In genomic region chr16:23112348-23112747, GRCm38 (mm10) we compare ENCODE assay signal across 22 mouse cellular contexts. TPM values are rescaled to one million over a fixed set of nuclear protein-coding genes. Genes with fewer than 3 reads are reported as not detected.
A peak's percentile ranks its signal among the peaks of the same experiment; 100 is the strongest.
DNase-seq lines count a peak whose midpoint lies in the region; ATAC-seq and TF ChIP-seq lines count a peak whose summit lies in the region.
"Had no signal": no experiment of that assay in that cellular context is flagged by ENCODE, and none has a peak within 500 bp of the region (broad histone marks: within the 10 kb centered on the region; RNA-seq: fewer than 3 reads in every experiment).

No protein-coding gene starts in this region.

- peak; percentile 54 for DNase-seq in midbrain, embryonic 11.5 days (ENCODE audit: low spot score, missing footprints)
- DNase-seq in midbrain, embryonic 14.5 days, result no peak
- no peak for DNase-seq in MEL (ENCODE audit: low read depth, low spot score)
- DNase-seq in adrenal gland, postnatal 14 days, result no peak
- DNase-seq in adrenal gland, postnatal 25 days, result no peak
- DNase-seq: adrenal gland, adult 2 months; cerebellum, adult 11 months; cerebellum, adult 8-10 months; cerebellum, postnatal 25 days; gastrocnemius, postnatal 36 days; kidney, adult 2 months had no signal

- no peaks in the 10 kb centered on the region for H3K27me3 ChIP-seq in intestine, embryonic 15.5 days (replicated peaks)
- no peaks in the 10 kb centered on the region for H3K27me3 ChIP-seq in intestine, postnatal 0 days (replicated peaks; ENCODE audit: control insufficient read depth, insufficient read depth, low read length)
- no peaks in the 10 kb centered on the region for H3K27me3 ChIP-seq in midbrain, embryonic 11.5 days (ENCODE audit: control insufficient read depth, insufficient read depth, low read length)
- no peaks in the 10 kb centered on the region for H3K27me3 ChIP-seq in midbrain, embryonic 14.5 days (ENCODE audit: control insufficient read depth, insufficient read depth, low read length)
- H3K27me3 ChIP-seq in MEL (ENCODE audit: control insufficient read depth in 1 of 2, insufficient read depth in 2 of 2, low read length in 2 of 2), result no peaks in the 10 kb centered on the region

- peaks cover 51% of the 10 kb centered on the region for H3K79me2 ChIP-seq in MEL (ENCODE audit: control insufficient read depth, insufficient read depth, low read length, poor library complexity)

- no peak overlapping the region for H3K27ac ChIP-seq in intestine, embryonic 15.5 days
- no peak overlapping the region for H3K27ac ChIP-seq in intestine, postnatal 0 days (ENCODE audit: low read depth, low read length)
- H3K27ac ChIP-seq in midbrain, embryonic 11.5 days (ENCODE audit: low read depth, low read length), result no peak overlapping the region
- no peak overlapping the region for H3K27ac ChIP-seq in midbrain, embryonic 14.5 days (replicated peaks; ENCODE audit: low read depth, low read length)
- H3K27ac ChIP-seq in MEL (ENCODE audit: control insufficient read depth, low read depth, low read length), result peak overlapping the region; percentile 68
- H3K27ac ChIP-seq: hindbrain, embryonic 10.5 days; hindbrain, embryonic 14.5 days had no signal

- ATAC-seq in intestine, embryonic 15.5 days, result no peak
- no peak for ATAC-seq in intestine, postnatal 0 days
- ATAC-seq in midbrain, embryonic 11.5 days (ENCODE audit: low FRiP score), result no peak
- ATAC-seq in midbrain, embryonic 14.5 days (ENCODE audit: low FRiP score, low TSS enrichment), result no peak
- ATAC-seq: forebrain, embryonic 14.5 days; inflammation-experienced regulatory T-cells, adult 6 months had no signal

- peak in 1 of 2 experiments; percentile 39; a peak in 1 of 4 replicates for TF ChIP-seq POLR2A in MEL (IDR thresholded peaks at IDR 0.05; ENCODE audit: control insufficient read depth in 1 of 2, insufficient read depth in 1 of 2, low read depth in 1 of 2, low read length in 2 of 2, poor library complexity in 1 of 2)

- TF ChIP-seq CTCF in intestine, postnatal 0 days (IDR thresholded peaks at IDR 0.05; ENCODE audit: low read depth), result no peak
- no peak for TF ChIP-seq CTCF in MEL (IDR thresholded peaks at IDR 0.05 in 2 of 3, conservative IDR thresholded peaks at IDR 0.05 in 1 of 3; ENCODE audit: control insufficient read depth in 1 of 3, insufficient read depth in 1 of 3, low read depth in 2 of 3, low read length in 3 of 3, poor library complexity in 1 of 3, severe bottlenecking in 1 of 3)

- no peaks in the 10 kb centered on the region for H3K9me3 ChIP-seq in intestine, embryonic 15.5 days
- no peaks in the 10 kb centered on the region for H3K9me3 ChIP-seq in intestine, postnatal 0 days (ENCODE audit: control insufficient read depth)
- H3K9me3 ChIP-seq in midbrain, embryonic 11.5 days (ENCODE audit: control insufficient read depth, low read length), result no peaks in the 10 kb centered on the region
- H3K9me3 ChIP-seq in midbrain, embryonic 14.5 days (ENCODE audit: control insufficient read depth, low read length), result no peaks in the 10 kb centered on the region
- no peaks in the 10 kb centered on the region for H3K9me3 ChIP-seq in MEL (replicated peaks; ENCODE audit: insufficient read depth, low read length)
- H3K9me3 ChIP-seq: hindbrain, embryonic 10.5 days had no signal

- H3K4me2 ChIP-seq in intestine, embryonic 15.5 days (replicated peaks), result 0 out of 2 replicates have a peak overlapping the region, but pooled peaks have one; percentile 31
- H3K4me2 ChIP-seq in intestine, postnatal 0 days (replicated peaks; ENCODE audit: low read depth), result no peak overlapping the region
- no peak overlapping the region for H3K4me2 ChIP-seq in midbrain, embryonic 11.5 days
- H3K4me2 ChIP-seq in midbrain, embryonic 14.5 days (ENCODE audit: low read length), result no peak overlapping the region
- H3K4me2 ChIP-seq: heart, embryonic 11.5 days; hindbrain, embryonic 14.5 days had no signal

- H3K9ac ChIP-seq in intestine, embryonic 15.5 days, result no peak overlapping the region
- no peak overlapping the region for H3K9ac ChIP-seq in intestine, postnatal 0 days (ENCODE audit: low read depth, low read length)
- H3K9ac ChIP-seq in midbrain, embryonic 11.5 days (ENCODE audit: low read length), result no peak overlapping the region
- H3K9ac ChIP-seq in midbrain, embryonic 14.5 days (replicated peaks; ENCODE audit: low read length), result no peak overlapping the region
- peak overlapping the region; percentile 80 for H3K9ac ChIP-seq in MEL (ENCODE audit: control insufficient read depth, low read depth, low read length, poor library complexity, severe bottlenecking)
- H3K9ac ChIP-seq: hindbrain, embryonic 14.5 days had no signal

- peaks cover 22% of the 10 kb centered on the region for H3K36me3 ChIP-seq in intestine, embryonic 15.5 days
- peaks cover 62% of the 10 kb centered on the region for H3K36me3 ChIP-seq in intestine, postnatal 0 days (ENCODE audit: control insufficient read depth, insufficient read depth)
- peaks cover 31% of the 10 kb centered on the region for H3K36me3 ChIP-seq in midbrain, embryonic 11.5 days (ENCODE audit: control insufficient read depth, insufficient read depth, low read length)
- H3K36me3 ChIP-seq in midbrain, embryonic 14.5 days (ENCODE audit: control insufficient read depth, insufficient read depth, low read length), result peaks cover 75% of the 10 kb centered on the region
- peaks cover 15 to 26% of the 10 kb centered on the region in 2 experiments for H3K36me3 ChIP-seq in MEL (ENCODE audit: control insufficient read depth in 1 of 2, insufficient read depth in 2 of 2, low read length in 2 of 2)

- TF ChIP-seq EP300 in MEL (IDR thresholded peaks at IDR 0.05; ENCODE audit: low read depth in 1 of 2, low read length in 2 of 2), result no peak

- no peak overlapping the region for H3K4me3 ChIP-seq in intestine, embryonic 15.5 days (replicated peaks)
- no peak overlapping the region for H3K4me3 ChIP-seq in intestine, postnatal 0 days (ENCODE audit: low read depth, low read length)
- H3K4me3 ChIP-seq in midbrain, embryonic 11.5 days (ENCODE audit: low read depth, low read length), result no peak overlapping the region
- no peak overlapping the region for H3K4me3 ChIP-seq in midbrain, embryonic 14.5 days (replicated peaks; ENCODE audit: low read depth, low read length)
- peak overlapping the region; percentile 45 to 49 for H3K4me3 ChIP-seq in MEL (ENCODE audit: control insufficient read depth in 1 of 2, insufficient read depth in 1 of 2, low read depth in 2 of 2, low read length in 2 of 2)
- H3K4me3 ChIP-seq: hindbrain, embryonic 10.5 days had no signal

- 73% methylated on average over 12 of the region's 12 CpGs for WGBS in intestine, embryonic 15.5 days
- 66% methylated on average over 12 of the region's 12 CpGs for WGBS in intestine, postnatal 0 days
- 88% methylated on average over 12 of the region's 12 CpGs for WGBS in midbrain, embryonic 11.5 days
- 81% methylated on average over 12 of the region's 12 CpGs for WGBS in midbrain, embryonic 14.5 days

- TF ChIP-seq RAD21 in MEL (IDR thresholded peaks at IDR 0.05; ENCODE audit: low read depth, low read length), result no peak

- peaks cover 8% of the 10 kb centered on the region; the same call in 1 of the 2 replicates for H3K4me1 ChIP-seq in intestine, embryonic 15.5 days (replicated peaks)
- no peaks in the 10 kb centered on the region for H3K4me1 ChIP-seq in intestine, postnatal 0 days (replicated peaks; ENCODE audit: control insufficient read depth, insufficient read depth, low read length)
- H3K4me1 ChIP-seq in midbrain, embryonic 11.5 days (ENCODE audit: control insufficient read depth, insufficient read depth, low read length), result peaks cover 18% of the 10 kb centered on the region
- H3K4me1 ChIP-seq in midbrain, embryonic 14.5 days (ENCODE audit: control insufficient read depth, insufficient read depth, low read length), result peaks cover 19% of the 10 kb centered on the region
- H3K4me1 ChIP-seq in MEL (ENCODE audit: control insufficient read depth in 1 of 2, insufficient read depth in 2 of 2, low read length in 2 of 2), result no peaks in the 10 kb centered on the region

RNA-seq across cellular contexts. Expression of gene Eif4a2, which starts 5.1 kb away (rescaled TPM):
- polyA plus RNA-seq in intestine, embryonic 15.5 days (2015; fragmentation: Nextera tagmentation; extraction: Ambion mirVana), result 204 and 222 TPM in 2 replicates
- 101 and 109 TPM in 2 replicates for polyA plus RNA-seq in intestine, postnatal 0 days (2015; fragmentation: Nextera tagmentation; extraction: Ambion mirVana)
- polyA plus RNA-seq in midbrain, embryonic 11.5 days (2014; fragmentation: Nextera tagmentation; extraction: Ambion mirVana), result 210 and 232 TPM in 2 replicates
- 337 and 373 TPM in 2 replicates for polyA plus RNA-seq in midbrain, embryonic 14.5 days (2014; fragmentation: Nextera tagmentation; extraction: Ambion mirVana)
- 252 and 290 TPM in 2 replicates for total RNA-seq in MEL (2012; rRNA removed)
- polyA plus RNA-seq in MEL (2012; ENCODE audit: insufficient read depth in 1 of 2, insufficient read length in 2 of 2, low read depth in 1 of 2, low replicate concordance in 2 of 2, missing spikeins in 1 of 2), result 1,000 to 10,000 TPM in 1 of 2 experiments, 100 to 1,000 TPM in 1; 248 to 2,083 TPM
- 360 and 379 TPM in 2 replicates for total RNA-seq in adrenal gland, postnatal 14 days (2021)
- total RNA-seq in adrenal gland, postnatal 25 days (2021), result 464 and 587 TPM in 2 replicates

RNA-seq across cellular contexts. Expression of gene Rfc4, which starts 15.2 kb away (rescaled TPM):
- polyA plus RNA-seq in intestine, embryonic 15.5 days (2015; fragmentation: Nextera tagmentation; extraction: Ambion mirVana), result 118 and 130 TPM in 2 replicates
- polyA plus RNA-seq in intestine, postnatal 0 days (2015; fragmentation: Nextera tagmentation; extraction: Ambion mirVana), result 39.6 and 40.7 TPM in 2 replicates
- 237 and 249 TPM in 2 replicates for polyA plus RNA-seq in midbrain, embryonic 11.5 days (2014; fragmentation: Nextera tagmentation; extraction: Ambion mirVana)
- polyA plus RNA-seq in midbrain, embryonic 14.5 days (2014; fragmentation: Nextera tagmentation; extraction: Ambion mirVana), result 41.9 and 57.1 TPM in 2 replicates
- total RNA-seq in MEL (2012; rRNA removed), result 77.9 and 93.2 TPM in 2 replicates
- polyA plus RNA-seq in MEL (2012; ENCODE audit: insufficient read depth in 1 of 2, insufficient read length in 2 of 2, low read depth in 1 of 2, low replicate concordance in 2 of 2, missing spikeins in 1 of 2), result 10 to 100 TPM in 1 of 2 experiments, not detected in 1; 52.1 TPM
- total RNA-seq in adrenal gland, postnatal 14 days (2021), result 14.5 and 15.2 TPM in 2 replicates
- total RNA-seq in adrenal gland, postnatal 25 days (2021), result 9.9 and 10.4 TPM in 2 replicates
- polyA plus RNA-seq: adrenal gland, adult 2 months had no signal

RNA-seq across cellular contexts. Expression of gene Adipoq, which starts 34.0 kb away (rescaled TPM):
- not detected in 2 replicates for polyA plus RNA-seq in intestine, embryonic 15.5 days (2015; fragmentation: Nextera tagmentation; extraction: Ambion mirVana)
- not detected in 2 replicates for polyA plus RNA-seq in intestine, postnatal 0 days (2015; fragmentation: Nextera tagmentation; extraction: Ambion mirVana)
- polyA plus RNA-seq in midbrain, embryonic 11.5 days (2014; fragmentation: Nextera tagmentation; extraction: Ambion mirVana), result 0.22 TPM in 1 of 2 replicates, not detected in the other
- not detected in 2 replicates for polyA plus RNA-seq in midbrain, embryonic 14.5 days (2014; fragmentation: Nextera tagmentation; extraction: Ambion mirVana)
- not detected in 2 replicates for total RNA-seq in MEL (2012; rRNA removed)
- not detected for polyA plus RNA-seq in MEL (2012; ENCODE audit: insufficient read depth in 1 of 2, insufficient read length in 2 of 2, low read depth in 1 of 2, low replicate concordance in 2 of 2, missing spikeins in 1 of 2)
- 317 and 319 TPM in 2 replicates for total RNA-seq in adrenal gland, postnatal 14 days (2021)
- 138 and 160 TPM in 2 replicates for total RNA-seq in adrenal gland, postnatal 25 days (2021)
- polyA plus RNA-seq: C2C12; forebrain, embryonic 14.5 days; heart, embryonic 16.5 days; hindbrain, embryonic 10.5 days; hindbrain, embryonic 14.5 days had no signal

RNA-seq across cellular contexts. Expression of gene Kng1, which starts 54.7 kb away (rescaled TPM):
- polyA plus RNA-seq in intestine, embryonic 15.5 days (2015; fragmentation: Nextera tagmentation; extraction: Ambion mirVana), result 6.6 and 10.9 TPM in 2 replicates
- polyA plus RNA-seq in intestine, postnatal 0 days (2015; fragmentation: Nextera tagmentation; extraction: Ambion mirVana), result 1.7 and 2.4 TPM in 2 replicates
- not detected in 2 replicates for polyA plus RNA-seq in midbrain, embryonic 11.5 days (2014; fragmentation: Nextera tagmentation; extraction: Ambion mirVana)
- not detected in 2 replicates for polyA plus RNA-seq in midbrain, embryonic 14.5 days (2014; fragmentation: Nextera tagmentation; extraction: Ambion mirVana)
- not detected in 2 replicates for total RNA-seq in MEL (2012; rRNA removed)
- polyA plus RNA-seq in MEL (2012; ENCODE audit: insufficient read depth in 1 of 2, insufficient read length in 2 of 2, low read depth in 1 of 2, low replicate concordance in 2 of 2, missing spikeins in 1 of 2), result not detected
- total RNA-seq in adrenal gland, postnatal 14 days (2021), result 13.1 and 215 TPM in 2 replicates
- total RNA-seq in adrenal gland, postnatal 25 days (2021), result 0.24 and 13.8 TPM in 2 replicates
- total RNA-seq: heart, postnatal 25 days had no signal
- polyA plus RNA-seq: adrenal gland, adult 2 months; C2C12; cortical plate, adult 2 months; forebrain, embryonic 14.5 days; hindbrain, embryonic 10.5 days; hindbrain, embryonic 14.5 days; inflammation-experienced regulatory T-cells, adult 6 months had no signal

Comparison
In these comparisons a context has a peak if more than half of its experiments do, and no peak if none do; other contexts are left out.
1. H3K4me3 ChIP-seq: peak in MEL (2 of 2); none in intestine, embryonic 15.5 days (single experiment), intestine, postnatal 0 days (single experiment), midbrain, embryonic 11.5 days (single experiment) and midbrain, embryonic 14.5 days (single experiment).